12 mouse cellular contexts compared by ENCODE assay signal in the genomic region with DNA sequence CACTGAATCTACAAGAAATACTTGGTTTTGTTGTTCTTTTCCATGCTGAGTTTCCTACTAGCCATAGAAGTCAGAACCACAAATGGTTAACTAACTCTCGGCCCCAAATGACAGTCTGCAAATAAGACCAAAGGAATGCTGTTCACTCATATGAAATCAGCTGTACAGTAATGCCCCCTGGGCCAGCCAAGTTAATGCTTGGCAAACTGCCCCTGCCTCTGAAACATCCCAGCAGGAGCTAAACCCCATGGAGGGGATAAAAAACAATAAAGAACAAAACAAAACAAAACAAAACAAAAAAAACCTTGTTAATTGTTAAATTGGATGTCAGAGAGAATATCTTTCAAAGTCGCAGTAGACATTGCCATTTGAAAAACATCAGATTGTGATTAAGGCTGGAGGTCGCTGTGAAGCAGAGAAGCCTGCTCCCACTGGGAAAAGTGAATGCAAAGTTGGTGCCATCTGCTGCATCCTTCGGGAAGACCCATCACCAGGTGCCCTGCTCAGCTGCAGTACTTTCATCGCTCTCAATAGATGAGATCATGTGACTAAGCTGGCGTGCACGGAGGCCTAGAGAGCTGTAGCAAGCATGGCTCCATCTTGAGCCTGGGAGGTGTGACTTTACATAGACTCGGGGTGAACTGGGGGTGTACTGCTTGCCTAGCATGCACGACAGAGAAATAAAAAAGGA. TPM values are rescaled to one million over a fixed set of nuclear protein-coding genes. Genes with fewer than 3 reads are reported as not detected.
DNase-seq lines count a peak whose midpoint lies in the region; ATAC-seq and TF ChIP-seq lines count a peak whose summit lies in the region.
"Had no signal": no experiment of that assay in that cellular context is flagged by ENCODE, and none has a peak within 500 bp of the region (broad histone marks: within the 10 kb centered on the region; RNA-seq: fewer than 3 reads in every experiment).

No protein-coding gene starts in this region.

- no peak overlapping the region for H3K4me3 ChIP-seq in embryonic facial prominence, embryonic 13.5 days
- H3K4me3 ChIP-seq in lung, embryonic 14.5 days (ENCODE audit: low read depth, low read length) = no peak overlapping the region
- H3K4me3 ChIP-seq in liver, postnatal 0 days (ENCODE audit: low read depth, low read length) = no peak overlapping the region
- H3K4me3 ChIP-seq: heart, embryonic 15.5 days; liver, embryonic 15.5 days had no signal

- peaks cover 11% of the 10 kb centered on the region; the same call in 1 of the 2 replicates for H3K4me1 ChIP-seq in embryonic facial prominence, embryonic 13.5 days
- peaks cover 10% of the 10 kb centered on the region; the same call in 1 of the 2 replicates for H3K4me1 ChIP-seq in lung, embryonic 14.5 days (ENCODE audit: insufficient read depth)
- H3K4me1 ChIP-seq in liver, postnatal 0 days (ENCODE audit: insufficient read depth) = no peaks in the 10 kb centered on the region
- H3K4me1 ChIP-seq: liver, embryonic 15.5 days had no signal

- WGBS in embryonic facial prominence, embryonic 13.5 days = 34% methylated on average over 9 of the region's 9 CpGs
- WGBS in lung, embryonic 14.5 days = 41% methylated on average over 9 of the region's 9 CpGs
- WGBS in liver, postnatal 0 days (ENCODE audit: insufficient replicate concordance) = 70% methylated on average over 9 of the region's 9 CpGs

- H3K9ac ChIP-seq in embryonic facial prominence, embryonic 13.5 days = no peak overlapping the region
- H3K9ac ChIP-seq in lung, embryonic 14.5 days = no peak overlapping the region
- H3K9ac ChIP-seq in liver, postnatal 0 days (replicated peaks) = no peak overlapping the region
- H3K9ac ChIP-seq: heart, embryonic 15.5 days; liver, embryonic 15.5 days had no signal

- H3K4me2 ChIP-seq in embryonic facial prominence, embryonic 13.5 days = peak overlapping the region; percentile 17; the same call in 1 of the 2 replicates
- no peak overlapping the region for H3K4me2 ChIP-seq in lung, embryonic 14.5 days
- H3K4me2 ChIP-seq in liver, postnatal 0 days (ENCODE audit: low read depth, low read length) = no peak overlapping the region
- H3K4me2 ChIP-seq: heart, embryonic 15.5 days; liver, embryonic 15.5 days had no signal

- TF ChIP-seq CTCF in lung, embryonic 14.5 days (IDR thresholded peaks at IDR 0.05; ENCODE audit: low read depth) = no peak
- no peak for TF ChIP-seq CTCF in liver, postnatal 0 days (IDR thresholded peaks at IDR 0.05; ENCODE audit: low read depth)

- no peaks in the 10 kb centered on the region for H3K9me3 ChIP-seq in embryonic facial prominence, embryonic 13.5 days
- H3K9me3 ChIP-seq in lung, embryonic 14.5 days (ENCODE audit: low read depth, low read length) = no peaks in the 10 kb centered on the region
- H3K9me3 ChIP-seq in liver, postnatal 0 days (ENCODE audit: low read length) = no peaks in the 10 kb centered on the region
- H3K9me3 ChIP-seq: heart, embryonic 15.5 days; liver, embryonic 15.5 days had no signal

- H3K36me3 ChIP-seq in embryonic facial prominence, embryonic 13.5 days = no peaks in the 10 kb centered on the region
- H3K36me3 ChIP-seq in lung, embryonic 14.5 days (ENCODE audit: insufficient read depth) = no peaks in the 10 kb centered on the region
- no peaks in the 10 kb centered on the region for H3K36me3 ChIP-seq in liver, postnatal 0 days (replicated peaks; ENCODE audit: insufficient read depth, low read length)
- H3K36me3 ChIP-seq: heart, embryonic 15.5 days; liver, embryonic 15.5 days had no signal

- DNase-seq in kidney, postnatal 10 days = peak; percentile 55
- no peak for DNase-seq in kidney, postnatal 36 days
- peak; percentile 3 for DNase-seq in NIH3T3 (ENCODE audit: low read depth)
- peak; percentile 90 for DNase-seq in lung, embryonic 14.5 days
- no peak for DNase-seq in testis, postnatal 10 days (ENCODE audit: low spot score)
- no peak for DNase-seq in embryo, embryonic 9.5 days (ENCODE audit: extremely low spot score)
- DNase-seq in liver, postnatal 0 days = no peak
- DNase-seq: adrenal gland, postnatal 36 days; kidney, postnatal 25 days had no signal

- H3K27ac ChIP-seq in embryonic facial prominence, embryonic 13.5 days = no peak overlapping the region
- H3K27ac ChIP-seq in lung, embryonic 14.5 days (ENCODE audit: low read depth) = no peak overlapping the region
- no peak overlapping the region for H3K27ac ChIP-seq in liver, postnatal 0 days (ENCODE audit: low read depth)
- H3K27ac ChIP-seq: heart, embryonic 15.5 days; liver, embryonic 15.5 days had no signal

- no peak for TF ChIP-seq EP300 in liver, postnatal 0 days (IDR thresholded peaks at IDR 0.05; ENCODE audit: low read depth)

- H3K27me3 ChIP-seq in embryonic facial prominence, embryonic 13.5 days = no peaks in the 10 kb centered on the region
- H3K27me3 ChIP-seq in lung, embryonic 14.5 days (ENCODE audit: insufficient read depth, low read length) = no peaks in the 10 kb centered on the region
- H3K27me3 ChIP-seq in liver, postnatal 0 days (ENCODE audit: insufficient read depth, low read length) = no peaks in the 10 kb centered on the region
- H3K27me3 ChIP-seq: liver, embryonic 15.5 days had no signal

- ATAC-seq in embryonic facial prominence, embryonic 13.5 days (ENCODE audit: insufficient number of reproducible peaks, insufficient read depth, low FRiP score, low TSS enrichment, low read depth) = no peak
- peak; percentile 94 for ATAC-seq in lung, embryonic 14.5 days (ENCODE audit: insufficient read depth)
- ATAC-seq in liver, postnatal 0 days = no peak

RNA-seq across cellular contexts. Expression of gene 9630041A04Rik, which starts 49.7 kb away (rescaled TPM):
- polyA plus RNA-seq in embryonic facial prominence, embryonic 13.5 days (2015; fragmentation: Nextera tagmentation; extraction: Ambion mirVana) = not detected in 2 replicates
- polyA plus RNA-seq in lung, embryonic 14.5 days (2014; fragmentation: Nextera tagmentation; extraction: Ambion mirVana) = 0.24 TPM in 1 of 2 replicates, not detected in the other
- polyA plus RNA-seq in liver, postnatal 0 days (2015; fragmentation: Nextera tagmentation; extraction: Ambion mirVana) = not detected in 2 replicates
- polyA plus RNA-seq: heart, embryonic 15.5 days; liver, embryonic 15.5 days had no signal

Comparison
In these comparisons a context has a peak if more than half of its experiments do, and no peak if none do; other contexts are left out.
1. DNase-seq: peak in kidney, postnatal 10 days (single experiment), NIH3T3 (single experiment) and lung, embryonic 14.5 days (single experiment); none in kidney, postnatal 36 days (0 of 2), testis, postnatal 10 days (single experiment), embryo, embryonic 9.5 days (single experiment) and liver, postnatal 0 days (single experiment).